ENCODE assay signal across 24 mouse cellular contexts in genomic region chr9:35494937-35495336, GRCm38 (mm10). TPM values are rescaled to one million over a fixed set of nuclear protein-coding genes. Genes with fewer than 3 reads are reported as not detected.
"Had no signal": no experiment of that assay in that cellular context is flagged by ENCODE, and none has a peak within 500 bp of the region (broad histone marks: within the 10 kb centered on the region; RNA-seq: fewer than 3 reads in every experiment).

No protein-coding gene starts in this region.

- H3K4me3 ChIP-seq: left cerebral cortex, adult 2 months; limb, embryonic 13.5 days; liver, embryonic 13.5 days had no signal

- H3K4me2 ChIP-seq: limb, embryonic 13.5 days; liver, embryonic 13.5 days; midbrain, embryonic 11.5 days had no signal

- H3K4me1 ChIP-seq: liver, embryonic 13.5 days had no signal

- DNase-seq: layer of hippocampus, postnatal 36 days; liver, embryonic 13.5 days; lung, adult 2 months; lung, postnatal 14 days; lung, postnatal 4 days; midbrain, embryonic 14.5 days; thymus, adult 18-20 months; thymus, postnatal 36 days had no signal

- H3K27me3 ChIP-seq: limb, embryonic 13.5 days; liver, embryonic 13.5 days had no signal

- H3K9me3 ChIP-seq: limb, embryonic 13.5 days; liver, embryonic 13.5 days had no signal

- H3K36me3 ChIP-seq: liver, embryonic 13.5 days had no signal

- ATAC-seq: intestine, postnatal 0 days had no signal

- H3K9ac ChIP-seq: limb, embryonic 13.5 days; liver, embryonic 13.5 days had no signal

- H3K27ac ChIP-seq: kidney, postnatal 0 days; left cerebral cortex, adult 2 months; liver, embryonic 13.5 days had no signal

RNA-seq across cellular contexts. Expression of gene Gm1113, which starts 23.1 kb away (rescaled TPM):
- polyA plus RNA-seq: intestine, postnatal 0 days; kidney, postnatal 0 days; limb, embryonic 13.5 days; liver, adult 2 months; liver, embryonic 13.5 days; liver, embryonic 16.5 days; lung, adult 2 months; lung, embryonic 16.5 days; midbrain, embryonic 11.5 days; midbrain, embryonic 14.5 days; midbrain, postnatal 0 days; neural tube, embryonic 11.5 days; neural tube, embryonic 14.5 days; small intestine, adult 2 months; spleen, adult 2 months; stomach, embryonic 16.5 days; testis, adult 2 months; urinary bladder, adult 2 months had no signal
